Mouse (Mus musculus): Measurements from ENCODE around the gene Insrr. TPM values are rescaled to one million over a fixed set of nuclear protein-coding genes. Genes with fewer than 3 reads are reported as not detected.

Gene Insrr
- polyA plus RNA-seq, 1 experiment from 2014 or later = not detected

DNA sequence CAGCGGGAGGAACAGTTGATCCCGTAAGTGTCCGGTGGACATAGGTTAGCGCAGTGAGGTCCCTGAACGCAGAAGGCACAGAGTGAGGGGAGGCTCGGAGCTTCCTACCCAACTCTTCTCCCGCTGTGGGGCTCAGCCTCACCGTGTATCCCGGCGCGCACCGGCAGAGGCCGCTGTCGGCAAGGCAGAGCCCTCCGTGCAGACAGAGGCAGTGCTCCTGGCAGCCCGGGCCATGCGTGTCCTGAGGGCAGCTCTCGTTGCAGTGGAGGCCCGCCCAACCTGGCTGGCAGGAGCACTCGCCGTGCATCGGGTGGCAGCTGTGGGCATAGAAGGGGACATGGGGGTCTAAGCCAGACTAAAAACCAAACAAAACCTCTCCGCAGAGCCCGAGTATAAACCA is 40.8 kb upstream of the Insrr start:
- no peaks in the 10 kb centered on the region for H3K4me1 ChIP-seq (ENCODE audit: insufficient read depth)
- peak; percentile 86 for ATAC-seq
- peak; percentile 87 for DNase-seq
- no peak overlapping the region for H3K4me3 ChIP-seq (ENCODE audit: low read depth, low read length)
- 14% methylated on average over 24 of the region's 24 CpGs for WGBS (ENCODE audit: insufficient replicate concordance)
- H3K4me2 ChIP-seq (ENCODE audit: low read depth, low read length) = no peak overlapping the region
- H3K36me3 ChIP-seq (replicated peaks; ENCODE audit: insufficient read depth, low read length) = no peaks in the 10 kb centered on the region; the same call in 1 of the 2 replicates
- H3K9me3 ChIP-seq (ENCODE audit: low read length) = no peaks in the 10 kb centered on the region
- TF ChIP-seq EP300 (IDR thresholded peaks at IDR 0.05; ENCODE audit: low read depth) = no peak
- TF ChIP-seq CTCF (IDR thresholded peaks at IDR 0.05; ENCODE audit: low read depth) = peak; percentile 97
- no peak overlapping the region for H3K9ac ChIP-seq (replicated peaks)
- H3K27ac ChIP-seq (ENCODE audit: low read depth) = no peak overlapping the region
- no peaks in the 10 kb centered on the region for H3K27me3 ChIP-seq (ENCODE audit: insufficient read depth, low read length)

DNA sequence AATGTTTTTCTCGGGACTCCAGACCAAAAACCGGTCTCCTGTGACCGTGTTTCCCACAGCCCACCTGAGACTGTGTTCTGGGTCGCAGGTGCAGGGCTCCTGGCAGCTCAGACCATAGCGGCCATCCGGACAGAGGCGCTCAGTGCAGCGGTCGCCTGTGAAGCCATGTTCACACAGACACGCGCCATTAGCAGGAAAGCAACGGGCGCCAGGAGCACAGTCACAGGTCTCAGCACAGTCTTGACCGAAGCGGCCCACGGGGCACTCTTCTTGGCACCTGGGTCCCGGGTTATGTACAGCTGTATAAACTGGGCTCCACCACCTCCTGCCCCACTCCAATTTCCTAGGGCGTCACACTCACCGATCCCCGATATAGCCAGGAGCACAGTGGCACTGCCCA is 40.3 kb upstream of the Insrr start:
- H3K4me1 ChIP-seq (ENCODE audit: insufficient read depth) = 0 out of 2 replicates have a peak, but pooled peaks cover 3% of the 10 kb centered on the region
- no peak overlapping the region for H3K4me3 ChIP-seq (ENCODE audit: low read depth, low read length)
- 74% methylated on average over 20 of the region's 20 CpGs for WGBS (ENCODE audit: insufficient replicate concordance)
- no peak overlapping the region for H3K27ac ChIP-seq (ENCODE audit: low read depth)
- TF ChIP-seq CTCF (IDR thresholded peaks at IDR 0.05; ENCODE audit: low read depth) = no peak
- no peak for TF ChIP-seq EP300 (IDR thresholded peaks at IDR 0.05; ENCODE audit: low read depth)
- DNase-seq (no peak), ATAC-seq (no peak)
- no peaks in the 10 kb centered on the region; the same call in 1 of the 2 replicates for H3K36me3 ChIP-seq (replicated peaks; ENCODE audit: insufficient read depth, low read length)
- H3K4me2 ChIP-seq (ENCODE audit: low read depth, low read length) = no peak overlapping the region
- no peaks in the 10 kb centered on the region for H3K27me3 ChIP-seq (ENCODE audit: insufficient read depth, low read length)
- H3K9me3 ChIP-seq (ENCODE audit: low read length) = no peaks in the 10 kb centered on the region
- no peak overlapping the region for H3K9ac ChIP-seq (replicated peaks)

DNA sequence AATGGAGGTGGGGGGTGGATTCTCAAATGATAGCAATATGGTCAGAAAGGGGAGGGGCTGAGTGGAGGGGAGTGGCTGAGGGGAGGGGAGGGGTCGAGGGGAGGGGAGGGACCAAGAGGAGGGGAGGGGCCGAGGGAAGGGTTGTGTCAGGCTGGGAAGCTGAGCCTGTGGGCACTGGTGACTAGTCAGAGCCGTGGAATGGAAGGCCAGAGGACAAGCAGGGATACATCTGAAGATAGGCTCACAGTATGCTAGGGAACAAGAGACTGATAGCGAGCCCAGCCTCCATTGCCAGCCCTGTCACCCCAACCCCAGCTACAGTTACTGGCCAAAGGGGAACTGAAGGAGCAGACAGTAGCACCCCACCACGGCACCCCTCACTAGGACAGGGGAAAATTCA is 38.1 kb upstream of the Insrr start:
- no peak overlapping the region for H3K27ac ChIP-seq (ENCODE audit: low read depth)
- 46% methylated on average over 5 of the region's 5 CpGs for WGBS (ENCODE audit: insufficient replicate concordance)
- no peak overlapping the region for H3K9ac ChIP-seq (replicated peaks)
- H3K4me1 ChIP-seq (ENCODE audit: insufficient read depth) = 0 out of 2 replicates have a peak, but pooled peaks cover 6% of the 10 kb centered on the region
- H3K4me3 ChIP-seq (ENCODE audit: low read depth, low read length) = no peak overlapping the region
- TF ChIP-seq EP300 (IDR thresholded peaks at IDR 0.05; ENCODE audit: low read depth) = no peak
- H3K4me2 ChIP-seq (ENCODE audit: low read depth, low read length) = no peak overlapping the region
- ATAC-seq (no peak), DNase-seq (no peak)
- no peaks in the 10 kb centered on the region for H3K9me3 ChIP-seq (ENCODE audit: low read length)
- no peaks in the 10 kb centered on the region; the same call in 1 of the 2 replicates for H3K36me3 ChIP-seq (replicated peaks; ENCODE audit: insufficient read depth, low read length)
- no peaks in the 10 kb centered on the region for H3K27me3 ChIP-seq (ENCODE audit: insufficient read depth, low read length)

DNA sequence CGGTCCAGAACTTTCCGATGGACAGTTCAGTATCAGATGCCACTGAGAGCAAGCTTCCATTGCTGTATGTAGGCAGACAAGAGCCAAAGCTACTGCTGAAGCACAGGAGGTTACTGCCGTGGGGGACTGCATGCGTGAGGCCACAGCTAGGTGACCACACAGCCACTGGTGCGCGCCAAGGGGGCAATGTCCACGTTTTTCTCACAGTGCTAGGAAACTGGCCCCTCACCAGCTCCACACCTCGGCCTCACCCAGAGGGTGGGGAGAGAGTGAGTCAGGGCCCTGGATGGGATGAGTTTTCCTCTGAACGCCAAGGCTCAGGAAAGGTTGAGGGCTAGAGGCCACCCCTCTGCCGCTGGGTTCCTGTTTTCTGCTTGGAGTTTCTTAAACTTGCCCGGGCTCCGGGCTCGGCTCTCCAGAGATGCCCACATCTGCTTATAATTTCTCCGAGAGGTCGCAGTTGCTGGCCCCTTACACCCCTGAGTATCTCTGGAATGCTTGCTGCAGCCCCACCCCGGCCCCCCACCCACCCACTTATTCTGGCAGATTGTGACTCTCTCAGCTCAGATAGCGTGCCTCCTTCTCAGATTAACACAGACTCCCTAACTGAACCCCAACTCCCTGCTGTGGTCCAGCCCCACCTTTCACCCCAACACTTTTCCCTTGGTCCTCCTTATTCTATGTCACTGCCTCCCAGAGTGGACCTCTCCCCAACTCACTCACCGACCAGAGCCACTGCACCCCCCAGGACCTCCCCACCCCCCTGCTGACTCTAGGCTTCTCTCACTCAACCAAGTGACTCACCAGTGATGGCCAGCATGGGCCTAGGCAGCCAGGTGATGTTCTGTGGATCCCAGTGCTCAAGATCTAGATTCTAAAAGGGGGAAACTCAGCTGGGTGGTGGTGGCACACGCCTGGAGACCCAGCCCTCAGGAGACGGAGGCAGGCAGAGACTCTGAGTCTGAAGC is 35.1 kb upstream of the Insrr start:
- H3K4me2 ChIP-seq (ENCODE audit: low read depth, low read length) = no peak overlapping the region
- no peak overlapping the region for H3K4me3 ChIP-seq (ENCODE audit: low read depth, low read length)
- no peak overlapping the region for H3K9ac ChIP-seq (replicated peaks)
- WGBS (ENCODE audit: insufficient replicate concordance) = 55% methylated on average over 20 of the region's 20 CpGs
- H3K27ac ChIP-seq (ENCODE audit: low read depth) = no peak overlapping the region
- DNase-seq (no peak), ATAC-seq (no peak)
- H3K27me3 ChIP-seq (ENCODE audit: insufficient read depth, low read length) = no peaks in the 10 kb centered on the region
- H3K9me3 ChIP-seq (ENCODE audit: low read length) = no peaks in the 10 kb centered on the region
- TF ChIP-seq CTCF (IDR thresholded peaks at IDR 0.05; ENCODE audit: low read depth) = no peak
- TF ChIP-seq EP300 (IDR thresholded peaks at IDR 0.05; ENCODE audit: low read depth) = no peak
- no peaks in the 10 kb centered on the region for H3K36me3 ChIP-seq (replicated peaks; ENCODE audit: insufficient read depth, low read length)
- H3K4me1 ChIP-seq (ENCODE audit: insufficient read depth) = peaks cover 10% of the 10 kb centered on the region

DNA sequence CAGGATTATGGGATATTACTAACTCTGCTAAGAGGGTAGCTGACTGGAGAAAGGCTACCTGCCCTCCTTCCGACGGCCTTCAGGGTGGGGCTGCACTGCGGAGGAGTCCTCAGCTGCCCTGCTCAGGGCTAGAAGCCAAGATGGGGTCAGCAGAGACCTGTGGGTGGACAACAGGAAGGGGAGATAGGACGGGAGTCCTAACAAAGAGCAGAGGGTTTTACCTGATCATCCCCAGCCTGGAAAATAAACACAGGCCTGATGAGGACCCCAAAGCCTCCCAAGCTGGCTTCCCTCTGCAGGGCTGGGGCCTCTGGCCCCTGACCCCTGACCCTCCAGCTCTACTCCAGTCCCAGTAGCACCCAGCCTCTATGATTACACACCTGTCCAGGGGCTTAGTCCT is 33.5 kb upstream of the Insrr start:
- WGBS (ENCODE audit: insufficient replicate concordance) = 54% methylated on average over 4 of the region's 4 CpGs
- Histone ChIP-seq H3K27me3 (ENCODE audit: insufficient read depth, low read length) (no peaks in the 10 kb centered on the region), H3K27ac (ENCODE audit: low read depth) (peak overlapping the region; percentile 75), H3K4me3 (ENCODE audit: low read depth, low read length) (no peak overlapping the region), H3K9ac (replicated peaks) (no peak overlapping the region), H3K4me1 (ENCODE audit: insufficient read depth) (peaks cover 13% of the 10 kb centered on the region), H3K4me2 (ENCODE audit: low read depth, low read length) (peak overlapping the region; percentile 49), H3K36me3 (replicated peaks; ENCODE audit: insufficient read depth, low read length) (no peaks in the 10 kb centered on the region), H3K9me3 (ENCODE audit: low read length) (no peaks in the 10 kb centered on the region)
- ATAC-seq (no peak), DNase-seq (no peak)
- TF ChIP-seq CTCF (IDR thresholded peaks at IDR 0.05; ENCODE audit: low read depth) (no peak), EP300 (IDR thresholded peaks at IDR 0.05; ENCODE audit: low read depth) (no peak)

DNA sequence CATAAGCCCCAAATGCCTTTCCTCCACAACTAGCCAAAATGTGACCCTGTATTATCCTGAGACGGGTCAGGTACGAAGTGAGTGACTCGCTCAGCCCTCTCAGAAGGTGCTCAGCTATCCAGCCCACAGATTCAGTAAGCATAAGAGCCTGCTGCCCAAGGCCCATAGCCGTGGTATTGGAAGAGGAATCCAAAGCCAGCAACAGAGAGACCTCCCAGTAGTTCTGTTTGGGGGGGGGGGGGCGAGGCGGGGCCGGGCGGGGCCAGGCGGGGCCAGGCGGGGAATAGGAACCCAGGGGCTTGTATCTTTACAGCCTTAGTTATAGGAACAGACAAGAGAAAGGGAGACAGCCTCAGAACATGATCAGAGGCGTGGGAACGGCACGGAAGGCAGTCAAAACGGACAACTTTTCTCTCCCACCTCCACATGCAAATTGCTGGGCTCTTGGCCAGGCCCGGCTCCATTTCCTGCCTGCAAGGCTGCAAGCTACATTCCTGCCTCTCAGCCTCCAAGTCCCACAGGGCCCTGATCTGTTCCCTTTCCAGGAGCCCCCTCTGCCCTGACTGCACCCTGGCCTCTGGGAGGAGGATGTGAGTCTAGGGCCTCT is 33.0 kb upstream of the Insrr start:
- peak overlapping the region; percentile 49 for H3K4me2 ChIP-seq (ENCODE audit: low read depth, low read length)
- no peak for ATAC-seq
- H3K4me3 ChIP-seq (ENCODE audit: low read depth, low read length) = no peak overlapping the region
- no peaks in the 10 kb centered on the region for H3K36me3 ChIP-seq (replicated peaks; ENCODE audit: insufficient read depth, low read length)
- no peak overlapping the region for H3K9ac ChIP-seq (replicated peaks)
- DNase-seq = peak; percentile 57
- peaks cover 15% of the 10 kb centered on the region for H3K4me1 ChIP-seq (ENCODE audit: insufficient read depth)
- no peak for TF ChIP-seq CTCF (IDR thresholded peaks at IDR 0.05; ENCODE audit: low read depth)
- no peak for TF ChIP-seq EP300 (IDR thresholded peaks at IDR 0.05; ENCODE audit: low read depth)
- no peaks in the 10 kb centered on the region for H3K9me3 ChIP-seq (ENCODE audit: low read length)
- H3K27ac ChIP-seq (ENCODE audit: low read depth) = peak overlapping the region; percentile 75
- no peaks in the 10 kb centered on the region for H3K27me3 ChIP-seq (ENCODE audit: insufficient read depth, low read length)
- WGBS (ENCODE audit: insufficient replicate concordance) = 34% methylated on average over 13 of the region's 15 CpGs
